Mouse (Mus musculus) heart, embryonic 13.5 days (tissue): Measurements from ENCODE around the gene Aldh8a1. TPM values are rescaled to one million over a fixed set of nuclear protein-coding genes. Genes with fewer than 3 reads are reported as not detected.
A peak's percentile ranks its signal among the peaks of the same experiment; 100 is the strongest.

Source experiments
- ATAC-seq: fragments of 200-750 bp; cut with Nextera tagmentation; 2 replicates; pipeline ENCODE4 v1.8.0; 2017; ENCODE audit warnings: moderate TSS enrichment; ENCODE audit not compliant: insufficient number of reproducible peaks, low FRiP score, low TSS enrichment; ENCODE audit errors: extremely low read depth
- H3K27ac ChIP-seq: fragments of 300-500 bp; sonication (generic); replicated peaks from 2 replicates; pipeline ENCODE4 v1.5.1; 2015; ENCODE audit warnings: moderate library complexity, mild to moderate bottlenecking, inconsistent platforms
- H3K27me3 ChIP-seq: fragments of 300-500 bp; sonication (generic); replicated peaks from 2 replicates; pipeline ENCODE4 v1.6.1; 2015; ENCODE audit warnings: mild to moderate bottlenecking, inconsistent platforms
- H3K36me3 ChIP-seq: fragments of 300-500 bp; sonication (generic); 2 replicates; pipeline ENCODE4 v1.6.1; 2015; ENCODE audit warnings: mild to moderate bottlenecking, inconsistent platforms
- H3K4me1 ChIP-seq: fragments of 300-500 bp; sonication (generic); 2 replicates; pipeline ENCODE4 v1.6.1; 2015; ENCODE audit warnings: inconsistent platforms
- H3K4me2 ChIP-seq: fragments of 300-500 bp; sonication (generic); 2 replicates; pipeline ENCODE4 v1.6.1; 2015; ENCODE audit warnings: inconsistent platforms, mild to moderate bottlenecking, moderate library complexity
- H3K4me3 ChIP-seq: fragments of 300-500 bp; sonication (generic); 2 replicates; pipeline ENCODE4 v1.5.1; 2015; ENCODE audit warnings: moderate library complexity, mild to moderate bottlenecking, inconsistent platforms
- H3K9ac ChIP-seq: fragments of 300-500 bp; sonication (generic); 2 replicates; pipeline ENCODE4 v1.6.1; 2015; ENCODE audit warnings: inconsistent platforms, mild to moderate bottlenecking, moderate library complexity
- H3K9me3 ChIP-seq: fragments of 300-500 bp; sonication (generic); 2 replicates; pipeline ENCODE4 v1.6.1; 2016; ENCODE audit warnings: inconsistent platforms
- WGBS: fragments of 180-500 bp; shearing (Covaris S2); methylation state at CpG from one replicate; pipeline ENCODE4 v1.1.7; 2015; ENCODE audit warnings: mixed read lengths; 5-methylcytosine and 5-hydroxymethylcytosine counted together
- polyA plus RNA-seq: library from polyadenylated mRNA; unstranded; fragments of >200 nt; fragmentation: Nextera tagmentation; extraction: Ambion mirVana; gene quantifications from 2 replicates; pipeline ENCODE4 v1.2.1, GENCODE M21; 2015

Gene Aldh8a1
- polyA plus RNA-seq, 1 experiment from 2014 or later, result not detected

DNA sequence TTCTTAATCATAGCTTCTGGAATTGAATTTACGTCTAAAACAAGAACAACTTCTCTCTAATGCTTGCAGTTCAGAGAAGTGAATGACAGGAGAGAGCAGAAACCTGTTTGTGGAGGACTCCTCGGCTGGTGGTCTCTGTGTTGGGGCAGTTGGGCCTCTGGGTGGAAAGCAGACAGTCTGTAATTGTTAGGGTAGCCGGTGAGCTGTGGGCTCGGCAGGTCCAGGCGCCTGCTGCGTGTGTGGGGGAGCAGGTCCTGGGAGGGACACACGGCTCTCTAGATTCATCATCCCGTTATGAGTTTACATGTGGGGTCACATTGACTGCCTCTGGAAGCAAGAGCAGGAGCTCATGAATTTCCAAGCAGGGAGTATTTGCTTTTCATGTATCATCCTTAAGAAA is 22.5 kb downstream of the Aldh8a1 start:
- WGBS, result 19% methylated on average over 8 of the region's 8 CpGs
- ATAC-seq, result no peak
- Histone ChIP-seq H3K27ac (peak overlapping the region; percentile 91), H3K4me3 (no peak overlapping the region), H3K36me3 (no peaks in the 10 kb centered on the region), H3K9ac (peak overlapping the region; percentile 16), H3K4me1 (peaks cover 53% of the 10 kb centered on the region), H3K27me3 (no peaks in the 10 kb centered on the region), H3K4me2 (peak overlapping the region; percentile 50), H3K9me3 (no peaks in the 10 kb centered on the region)

GRCm38 (mm10) chr10:21400031-21400430 is 22.9 kb downstream of the Aldh8a1 start:
- 5% methylated on average over 7 of the region's 7 CpGs for WGBS
- Histone ChIP-seq H3K27me3 (no peaks in the 10 kb centered on the region), H3K27ac (peak overlapping the region; percentile 91), H3K9me3 (no peaks in the 10 kb centered on the region), H3K4me3 (0 out of 2 replicates have a peak overlapping the region, but pooled peaks have one; percentile 3), H3K9ac (peak overlapping the region; percentile 16; the same call in 1 of the 2 replicates), H3K4me2 (peak overlapping the region; percentile 50), H3K4me1 (peaks cover 51% of the 10 kb centered on the region), H3K36me3 (no peaks in the 10 kb centered on the region)
- peak; percentile 53; the same call in 1 of the 2 replicates for ATAC-seq

DNA sequence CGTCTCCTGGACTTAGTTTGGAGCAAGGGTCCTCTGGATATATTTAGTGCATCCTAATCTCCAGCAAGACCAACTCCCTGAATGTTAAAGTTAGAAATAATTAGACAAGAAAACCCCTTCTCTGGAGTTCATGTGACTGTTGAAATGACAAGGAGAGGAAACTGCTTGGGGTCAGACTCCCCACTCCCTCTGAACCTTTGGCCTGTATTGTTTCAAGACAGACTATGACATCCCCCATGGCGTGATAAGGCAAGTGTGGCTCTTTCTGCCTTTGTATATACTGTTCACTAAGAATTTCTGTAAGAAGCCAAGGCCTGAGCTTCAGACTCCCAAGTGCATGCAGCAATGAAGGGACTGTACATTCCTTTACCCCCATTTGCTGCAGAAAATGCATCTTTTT is 23.4 kb downstream of the Aldh8a1 start:
- no peak for ATAC-seq
- H3K4me2 ChIP-seq, result peak overlapping the region; percentile 50
- H3K4me3 ChIP-seq, result 0 out of 2 replicates have a peak overlapping the region, but pooled peaks have one; percentile 3
- H3K4me1 ChIP-seq, result peaks cover 47% of the 10 kb centered on the region
- 13% methylated on average over 2 of the region's 2 CpGs for WGBS
- no peak overlapping the region for H3K9ac ChIP-seq
- no peaks in the 10 kb centered on the region for H3K27me3 ChIP-seq
- no peaks in the 10 kb centered on the region for H3K9me3 ChIP-seq
- no peaks in the 10 kb centered on the region for H3K36me3 ChIP-seq
- H3K27ac ChIP-seq, result peak overlapping the region; percentile 91

DNA sequence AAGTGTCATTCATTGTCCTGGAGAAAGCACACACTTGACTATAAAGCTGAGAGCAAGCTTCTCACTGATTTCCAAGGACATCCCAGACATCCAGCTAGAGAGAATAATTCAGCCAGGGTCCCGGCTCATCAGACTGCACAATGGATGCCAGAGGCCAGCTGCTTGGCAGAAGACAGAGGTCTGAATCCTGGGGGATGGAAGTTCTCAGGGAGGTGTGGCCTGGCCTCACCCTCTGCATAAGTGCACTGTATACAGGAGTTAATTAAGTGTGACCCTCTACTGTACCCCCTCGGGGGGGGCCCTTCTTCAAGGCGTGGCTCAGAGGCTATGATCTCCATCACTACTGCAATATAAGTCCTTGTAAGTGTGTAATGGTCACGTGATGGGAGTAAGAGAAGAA is 24.2 kb downstream of the Aldh8a1 start:
- H3K4me2 ChIP-seq, result no peak overlapping the region; the same call in 1 of the 2 replicates
- no peak for ATAC-seq
- 52% methylated on average over 4 of the region's 4 CpGs for WGBS
- peak overlapping the region; percentile 52 for H3K9ac ChIP-seq
- no peak overlapping the region for H3K4me3 ChIP-seq
- H3K27me3 ChIP-seq, result no peaks in the 10 kb centered on the region
- peaks cover 43% of the 10 kb centered on the region for H3K4me1 ChIP-seq
- no peaks in the 10 kb centered on the region for H3K9me3 ChIP-seq
- H3K27ac ChIP-seq, result peak overlapping the region; percentile 91
- H3K36me3 ChIP-seq, result no peaks in the 10 kb centered on the region

DNA sequence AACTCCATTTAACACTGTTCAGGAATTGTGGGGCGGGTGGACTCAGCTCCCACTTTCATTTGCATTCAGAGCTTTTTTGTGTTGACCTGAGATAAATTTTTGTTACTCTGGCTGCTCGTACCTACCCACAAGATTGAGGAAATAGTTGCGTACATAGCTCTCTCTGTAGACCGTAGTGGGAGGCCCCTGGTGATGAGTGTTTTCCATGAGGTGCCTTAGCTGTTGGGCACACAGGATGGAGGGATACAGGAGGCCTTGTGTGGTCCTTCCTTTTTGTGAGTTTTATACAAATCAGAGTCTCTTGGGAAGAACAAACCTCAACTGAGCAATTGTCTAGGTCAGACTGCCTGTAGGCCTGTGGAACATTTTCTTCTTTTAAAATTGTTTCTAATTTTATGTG is 27.7 kb downstream of the Aldh8a1 start:
- Histone ChIP-seq H3K27ac (no peak overlapping the region), H3K4me1 (peaks cover 24% of the 10 kb centered on the region), H3K27me3 (no peaks in the 10 kb centered on the region), H3K36me3 (no peaks in the 10 kb centered on the region), H3K4me3 (no peak overlapping the region), H3K9me3 (no peaks in the 10 kb centered on the region), H3K4me2 (no peak overlapping the region), H3K9ac (no peak overlapping the region)
- 83% methylated on average over 4 of the region's 4 CpGs for WGBS
- ATAC-seq, result no peak

GRCm38 (mm10) chr10:21405707-21406534 is 28.8 kb downstream of the Aldh8a1 start:
- Histone ChIP-seq H3K4me2 (no peak overlapping the region), H3K27me3 (no peaks in the 10 kb centered on the region), H3K36me3 (no peaks in the 10 kb centered on the region), H3K4me3 (no peak overlapping the region), H3K27ac (no peak overlapping the region), H3K9me3 (no peaks in the 10 kb centered on the region), H3K9ac (no peak overlapping the region), H3K4me1 (peaks cover 13% of the 10 kb centered on the region)
- 67% methylated on average over 11 of the region's 11 CpGs for WGBS
- ATAC-seq, result no peak

GRCm38 (mm10) chr10:21410711-21411110 is 33.6 kb downstream of the Aldh8a1 start:
- Histone ChIP-seq H3K9me3 (no peaks in the 10 kb centered on the region), H3K4me1 (peaks cover 5% of the 10 kb centered on the region), H3K4me3 (no peak overlapping the region), H3K9ac (no peak overlapping the region), H3K4me2 (no peak overlapping the region), H3K36me3 (no peaks in the 10 kb centered on the region), H3K27me3 (no peaks in the 10 kb centered on the region), H3K27ac (no peak overlapping the region)
- WGBS, result 75% methylated on average over 5 of the region's 5 CpGs
- ATAC-seq, result no peak

DNA sequence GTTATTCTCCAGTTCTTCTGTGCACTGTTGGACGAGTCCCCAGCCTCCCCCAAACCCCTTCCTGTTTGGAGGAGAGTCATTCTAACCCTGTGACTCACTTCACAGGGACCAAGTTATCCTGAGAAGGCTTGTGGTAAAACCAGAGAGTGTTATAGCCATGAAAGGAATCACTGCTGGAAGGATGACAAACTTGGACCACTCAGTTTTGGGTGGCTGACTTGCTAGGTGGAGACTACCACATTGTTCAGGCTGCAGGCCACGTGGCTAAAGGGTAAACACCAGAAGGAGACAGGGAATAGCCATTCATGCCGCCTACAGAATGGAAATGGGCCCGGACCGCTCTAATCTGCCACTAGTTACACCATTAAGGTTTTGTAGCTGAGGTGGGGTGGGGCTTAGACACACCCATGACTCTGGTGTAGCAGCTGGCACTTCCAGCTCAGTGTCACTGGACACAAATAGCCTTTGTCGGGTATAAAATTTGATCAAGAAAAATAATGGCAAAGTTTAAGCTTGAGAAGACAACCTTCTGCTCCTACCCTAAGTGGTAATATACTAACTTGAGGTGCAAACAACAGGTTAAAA is 34.6 kb downstream of the Aldh8a1 start:
- H3K9ac ChIP-seq, result no peak overlapping the region
- no peak for ATAC-seq

GRCm38 (mm10) chr10:21415031-21415430 is 37.9 kb downstream of the Aldh8a1 start:
- H3K27me3 ChIP-seq, result no peaks in the 10 kb centered on the region

More for the DNA sequence above, 34.6 kb downstream of the Aldh8a1 start:
- H3K27me3 ChIP-seq, result no peaks in the 10 kb centered on the region
- no peaks in the 10 kb centered on the region for H3K9me3 ChIP-seq
- 70% methylated on average over 6 of the region's 6 CpGs for WGBS
- no peak overlapping the region for H3K27ac ChIP-seq
- H3K4me1 ChIP-seq, result peaks cover 13% of the 10 kb centered on the region
- no peaks in the 10 kb centered on the region for H3K36me3 ChIP-seq
- H3K4me3 ChIP-seq, result no peak overlapping the region
- H3K4me2 ChIP-seq, result no peak overlapping the region

DNA sequence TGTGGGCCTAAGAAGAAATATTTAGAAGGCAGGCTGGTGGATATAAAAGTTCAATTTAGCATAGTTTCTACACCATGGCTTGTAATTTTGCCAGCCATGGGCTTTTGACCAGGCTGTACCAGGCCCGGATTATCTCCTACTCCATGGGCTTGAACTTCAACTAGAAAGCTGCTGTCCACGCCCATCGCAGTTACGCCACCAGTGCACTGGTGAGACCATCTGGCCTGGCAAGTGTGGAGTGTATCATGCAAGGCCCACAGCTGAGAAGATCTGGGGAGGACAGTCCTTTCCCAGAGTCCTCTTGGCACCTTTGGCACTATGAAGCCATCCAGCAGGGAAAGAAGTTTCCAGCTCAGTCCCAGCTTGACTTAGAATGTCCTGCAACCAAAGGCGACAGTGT is 39.1 kb downstream of the Aldh8a1 start:
- Histone ChIP-seq H3K4me2 (no peak overlapping the region), H3K4me3 (no peak overlapping the region), H3K27ac (no peak overlapping the region), H3K27me3 (no peaks in the 10 kb centered on the region), H3K9me3 (no peaks in the 10 kb centered on the region), H3K4me1 (peaks cover 18% of the 10 kb centered on the region), H3K36me3 (no peaks in the 10 kb centered on the region), H3K9ac (no peak overlapping the region)
- WGBS, result 75% methylated on average over 5 of the region's 5 CpGs
- no peak for ATAC-seq

More at GRCm38 (mm10) chr10:21415031-21415430, 37.9 kb downstream of the Aldh8a1 start:
- Histone ChIP-seq H3K4me2 (no peak overlapping the region), H3K36me3 (no peaks in the 10 kb centered on the region), H3K4me1 (peaks cover 13% of the 10 kb centered on the region), H3K4me3 (no peak overlapping the region), H3K9me3 (no peaks in the 10 kb centered on the region), H3K27ac (no peak overlapping the region), H3K9ac (no peak overlapping the region)
- WGBS, result 57% methylated on average over 4 of the region's 4 CpGs
- ATAC-seq, result no peak

GRCm38 (mm10) chr10:21419188-21419587 is 42.1 kb downstream of the Aldh8a1 start:
- Histone ChIP-seq H3K27ac (no peak overlapping the region), H3K9ac (no peak overlapping the region), H3K4me2 (no peak overlapping the region), H3K4me1 (peaks cover 18% of the 10 kb centered on the region), H3K27me3 (no peaks in the 10 kb centered on the region), H3K4me3 (no peak overlapping the region), H3K9me3 (no peaks in the 10 kb centered on the region), H3K36me3 (no peaks in the 10 kb centered on the region)
- no peak for ATAC-seq
- WGBS, result 75% methylated on average over 14 of the region's 14 CpGs
